24 mouse cellular contexts compared by ENCODE assay signal in the genomic region with DNA sequence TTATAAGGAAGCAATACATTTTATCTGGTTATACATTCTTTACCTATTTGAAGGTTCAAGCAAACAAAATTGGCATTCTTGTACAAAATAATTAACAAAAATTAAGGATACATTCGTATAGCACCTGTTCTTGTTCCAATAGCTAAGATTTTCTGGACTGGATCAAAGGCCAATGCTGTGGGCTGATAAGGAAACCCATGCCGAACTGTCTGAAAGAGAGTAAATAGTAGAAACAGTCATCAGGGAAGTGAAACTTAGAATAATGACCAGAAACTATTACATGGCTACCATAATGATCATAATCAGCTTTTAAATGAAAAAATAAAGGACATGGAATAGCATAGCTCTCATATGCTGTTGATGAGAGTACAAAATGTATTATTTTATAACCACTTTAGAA. TPM values are rescaled to one million over a fixed set of nuclear protein-coding genes. Genes with fewer than 3 reads are reported as not detected.
"Had no signal": no experiment of that assay in that cellular context is flagged by ENCODE, and none has a peak within 500 bp of the region (broad histone marks: within the 10 kb centered on the region; RNA-seq: fewer than 3 reads in every experiment).

No protein-coding gene starts in this region.

- H3K4me3 ChIP-seq: gastrocnemius, adult 2 months; heart, embryonic 10.5 days; heart, embryonic 12.5 days; hindbrain, embryonic 10.5 days; hindbrain, embryonic 12.5 days; layer of hippocampus, adult 2 months; limb, embryonic 10.5 days; limb, embryonic 12.5 days had no signal

- H3K9me3 ChIP-seq: heart, embryonic 10.5 days; heart, embryonic 12.5 days; limb, embryonic 10.5 days had no signal

- DNase-seq: gastrocnemius, adult 2 months; gastrocnemius, postnatal 10 days; gastrocnemius, postnatal 25 days; heart, adult 18-20 months; heart, postnatal 10 days; heart, postnatal 4 days; kidney, adult 18-20 months; kidney, adult 8-10 months; kidney, postnatal 10 days; kidney, postnatal 25 days; kidney, postnatal 4 days; liver had no signal

- H3K9ac ChIP-seq: heart, embryonic 12.5 days; hindbrain, embryonic 12.5 days; hindbrain, embryonic 14.5 days; limb, embryonic 12.5 days had no signal

- H3K27ac ChIP-seq: gastrocnemius, adult 2 months; heart, embryonic 10.5 days; hindbrain, embryonic 10.5 days; hindbrain, embryonic 12.5 days; hindbrain, embryonic 14.5 days; hindbrain, postnatal 0 days; layer of hippocampus, adult 2 months; limb, embryonic 10.5 days; limb, embryonic 12.5 days had no signal

- H3K4me1 ChIP-seq: heart, embryonic 10.5 days; heart, embryonic 12.5 days; hindbrain, embryonic 10.5 days; hindbrain, embryonic 12.5 days; limb, embryonic 10.5 days; limb, embryonic 12.5 days had no signal

- H3K27me3 ChIP-seq: heart, embryonic 12.5 days; hindbrain, embryonic 12.5 days; limb, embryonic 12.5 days had no signal

- ATAC-seq: hindbrain, postnatal 0 days had no signal

- H3K4me2 ChIP-seq: heart, embryonic 12.5 days; hindbrain, embryonic 12.5 days; hindbrain, embryonic 14.5 days; limb, embryonic 12.5 days; liver, embryonic 11.5 days had no signal

- H3K36me3 ChIP-seq: heart, embryonic 10.5 days; heart, embryonic 12.5 days; hindbrain, embryonic 10.5 days; hindbrain, embryonic 12.5 days; limb, embryonic 10.5 days; limb, embryonic 12.5 days had no signal

RNA-seq across cellular contexts. Expression of a gene that starts 39.8 kb away (rescaled TPM):
- total RNA-seq: granulocyte monocyte progenitor cell, adult 5-6 weeks; heart, adult 18-20 months; heart, postnatal 25 days had no signal
